Mouse (Mus musculus): Measurements from ENCODE around the gene Ezr. TPM values are rescaled to one million over a fixed set of nuclear protein-coding genes. Genes with fewer than 3 reads are reported as not detected.
"Not testable (repeated sequence)": the region's sequence is repeated elsewhere in the genome, so short reads cannot be mapped to it uniquely, and the experiment has no call there.

Ezr gene
- total and polyA plus RNA-seq, 3 experiments = 56.8 to 315 (median 99.9) TPM

GRCm38 (mm10) chr17:6731132-6731531 is 51.5 kb downstream of the Ezr start:
- Histone ChIP-seq H3K36me3 (replicated peaks) (peaks cover under 1% of the 10 kb centered on the region), H3K9me3 (replicated peaks) (no peaks in the 10 kb centered on the region), H3K4me1 (ENCODE audit: insufficient read depth, low read depth, low read length) (peaks cover 15% of the 10 kb centered on the region), H3K27me3 (ENCODE audit: insufficient read depth, low read length) (peaks cover 11% of the 10 kb centered on the region; the same call in 1 of the 2 replicates), H3K4me3 (ENCODE audit: low read depth, low read length) (no peak overlapping the region)
- TF ChIP-seq CTCF (IDR thresholded peaks at IDR 0.05; ENCODE audit: low read depth, low read length) (no peak), TAL1 (conservative IDR thresholded peaks at IDR 0.05; ENCODE audit: low read depth, low read length) (no peak), GATA2 (IDR thresholded peaks at IDR 0.05; ENCODE audit: borderline replicate concordance, low read depth, low read length) (no peak), POLR2AphosphoS5 (IDR thresholded peaks at IDR 0.05; ENCODE audit: insufficient replicate concordance, low read depth, low read length) (no peak), GATA1 (IDR thresholded peaks at IDR 0.05; ENCODE audit: borderline replicate concordance, low read length) (no peak)
- DNase-seq (ENCODE audit: low spot score) (no peak), ATAC-seq (ENCODE audit: extremely low read depth, insufficient number of reproducible peaks, low FRiP score, poor library complexity, severe bottlenecking) (no peak)

DNA sequence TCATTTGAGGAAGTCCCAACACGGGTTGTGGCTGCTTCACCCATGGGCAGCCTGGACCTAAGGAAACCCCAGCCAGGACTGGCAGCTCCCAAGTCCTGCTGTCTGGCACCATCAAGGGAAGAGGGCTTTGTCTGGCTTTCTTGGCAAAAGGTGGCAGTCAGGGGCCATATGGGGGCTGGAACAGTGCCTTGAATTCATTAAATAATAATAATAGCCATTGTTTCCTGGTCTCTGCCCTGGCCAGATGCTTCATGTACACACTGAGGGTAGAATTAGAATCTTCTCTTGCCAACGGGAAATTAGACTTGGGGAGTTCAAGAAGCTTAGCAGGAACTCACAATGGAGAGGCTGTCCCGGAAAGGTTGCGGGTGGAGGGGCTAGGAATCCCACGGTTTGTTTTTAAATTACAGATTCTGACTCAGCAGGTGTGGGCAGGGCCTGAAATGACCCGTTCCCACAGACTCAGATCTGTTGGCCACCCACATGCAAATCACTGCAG is 53.3 kb downstream of the Ezr start:
- Histone ChIP-seq H3K4me1 (ENCODE audit: insufficient read depth, low read depth, low read length) (peaks cover 15% of the 10 kb centered on the region), H3K9me3 (replicated peaks) (no peaks in the 10 kb centered on the region), H3K4me3 (ENCODE audit: low read depth, low read length) (no peak overlapping the region), H3K36me3 (replicated peaks) (no peaks in the 10 kb centered on the region), H3K27me3 (ENCODE audit: insufficient read depth, low read length) (peaks cover 11% of the 10 kb centered on the region; the same call in 1 of the 2 replicates)
- ATAC-seq (ENCODE audit: extremely low read depth, insufficient number of reproducible peaks, low FRiP score, poor library complexity, severe bottlenecking) (no peak), DNase-seq (ENCODE audit: low spot score) (no peak)
- TF ChIP-seq GATA1 (IDR thresholded peaks at IDR 0.05; ENCODE audit: borderline replicate concordance, low read length) (no peak), POLR2AphosphoS5 (IDR thresholded peaks at IDR 0.05; ENCODE audit: insufficient replicate concordance, low read depth, low read length) (no peak), TAL1 (conservative IDR thresholded peaks at IDR 0.05; ENCODE audit: low read depth, low read length) (no peak), CTCF (IDR thresholded peaks at IDR 0.05; ENCODE audit: low read depth, low read length) (no peak), GATA2 (IDR thresholded peaks at IDR 0.05; ENCODE audit: borderline replicate concordance, low read depth, low read length) (no peak)

- H3K27me3 ChIP-seq (ENCODE audit: insufficient read depth, low read length) = peaks cover 6% of the 10 kb centered on the region; the same call in 1 of the 2 replicates
- no peak overlapping the region for H3K4me3 ChIP-seq (ENCODE audit: low read depth, low read length)
- DNase-seq (ENCODE audit: low spot score) (no peak), ATAC-seq (ENCODE audit: extremely low read depth, insufficient number of reproducible peaks, low FRiP score, poor library complexity, severe bottlenecking) (no peak)
- H3K36me3 ChIP-seq (replicated peaks) = no peaks in the 10 kb centered on the region
- no peak for TF ChIP-seq POLR2AphosphoS5 (IDR thresholded peaks at IDR 0.05; ENCODE audit: insufficient replicate concordance, low read depth, low read length)
- no peak for TF ChIP-seq GATA2 (IDR thresholded peaks at IDR 0.05; ENCODE audit: borderline replicate concordance, low read depth, low read length)
- TF ChIP-seq CTCF (IDR thresholded peaks at IDR 0.05; ENCODE audit: low read depth, low read length) = no peak
- no peak for TF ChIP-seq TAL1 (conservative IDR thresholded peaks at IDR 0.05; ENCODE audit: low read depth, low read length)
- no peak for TF ChIP-seq GATA1 (IDR thresholded peaks at IDR 0.05; ENCODE audit: borderline replicate concordance, low read length)
- H3K4me1 ChIP-seq (ENCODE audit: insufficient read depth, low read depth, low read length) = peaks cover 15% of the 10 kb centered on the region
- H3K9me3 ChIP-seq (replicated peaks) = no peaks in the 10 kb centered on the region
These were observed 54.5 kb downstream of the Ezr start for GRCm38 (mm10) chr17:6727996-6728610.

GRCm38 (mm10) chr17:6713944-6714343 is 68.6 kb downstream of the Ezr start:
- DNase-seq (ENCODE audit: low spot score); H3K36me3 ChIP-seq (replicated peaks); H3K4me1 ChIP-seq (ENCODE audit: insufficient read depth, low read depth, low read length); H3K9me3 ChIP-seq (replicated peaks); H3K4me3 ChIP-seq (ENCODE audit: low read depth, low read length); ATAC-seq (ENCODE audit: extremely low read depth, insufficient number of reproducible peaks, low FRiP score, poor library complexity, severe bottlenecking); H3K27me3 ChIP-seq (ENCODE audit: insufficient read depth, low read length): not testable (repeated sequence)

GRCm38 (mm10) chr17:6713483-6713882 is 69.1 kb downstream of the Ezr start:
- not testable (repeated sequence) for H3K4me1 ChIP-seq (ENCODE audit: insufficient read depth, low read depth, low read length); DNase-seq (ENCODE audit: low spot score); H3K36me3 ChIP-seq (replicated peaks); ATAC-seq (ENCODE audit: extremely low read depth, insufficient number of reproducible peaks, low FRiP score, poor library complexity, severe bottlenecking); H3K9me3 ChIP-seq (replicated peaks); H3K27me3 ChIP-seq (ENCODE audit: insufficient read depth, low read length); H3K4me3 ChIP-seq (ENCODE audit: low read depth, low read length)

GRCm38 (mm10) chr17:6708194-6708593 is 74.4 kb downstream of the Ezr start:
- not testable (repeated sequence) for H3K9me3 ChIP-seq (replicated peaks); H3K36me3 ChIP-seq (replicated peaks); H3K4me3 ChIP-seq (ENCODE audit: low read depth, low read length); H3K4me1 ChIP-seq (ENCODE audit: insufficient read depth, low read depth, low read length); H3K27me3 ChIP-seq (ENCODE audit: insufficient read depth, low read length); DNase-seq (ENCODE audit: low spot score)
- peak; percentile 67; the same call in 1 of the 2 replicates for ATAC-seq (ENCODE audit: extremely low read depth, insufficient number of reproducible peaks, low FRiP score, poor library complexity, severe bottlenecking)

DNA sequence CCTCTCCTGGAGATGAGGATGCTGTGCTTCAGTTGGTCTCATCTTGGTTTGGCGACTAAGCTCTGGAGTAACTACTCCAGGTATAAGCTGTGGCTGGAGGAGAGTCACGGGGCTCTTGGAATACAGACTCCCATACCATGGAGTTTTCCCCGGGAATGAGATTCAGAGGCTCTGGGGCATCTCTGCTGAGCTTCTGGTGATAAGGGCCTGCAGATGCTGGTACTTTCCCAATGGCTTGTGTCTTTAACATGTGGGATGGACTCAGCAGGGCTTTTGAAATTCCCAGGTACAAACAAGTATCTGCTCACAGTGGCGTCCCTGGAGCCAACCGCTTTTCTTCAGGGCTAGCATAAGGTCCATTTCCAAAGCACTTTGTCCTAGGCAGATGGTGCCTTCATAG is 75.2 kb downstream of the Ezr start:
- not testable (repeated sequence) for H3K36me3 ChIP-seq (replicated peaks); H3K4me3 ChIP-seq (ENCODE audit: low read depth, low read length); ATAC-seq (ENCODE audit: extremely low read depth, insufficient number of reproducible peaks, low FRiP score, poor library complexity, severe bottlenecking); DNase-seq (ENCODE audit: low spot score); H3K9me3 ChIP-seq (replicated peaks); H3K4me1 ChIP-seq (ENCODE audit: insufficient read depth, low read depth, low read length); H3K27me3 ChIP-seq (ENCODE audit: insufficient read depth, low read length)

- not testable (repeated sequence) for H3K9me3 ChIP-seq (replicated peaks); ATAC-seq (ENCODE audit: extremely low read depth, insufficient number of reproducible peaks, low FRiP score, poor library complexity, severe bottlenecking); DNase-seq (ENCODE audit: low spot score); H3K4me1 ChIP-seq (ENCODE audit: insufficient read depth, low read depth, low read length); H3K27me3 ChIP-seq (ENCODE audit: insufficient read depth, low read length); H3K4me3 ChIP-seq (ENCODE audit: low read depth, low read length); H3K36me3 ChIP-seq (replicated peaks)
These were observed 76.1 kb downstream of the Ezr start for GRCm38 (mm10) chr17:6706448-6706847.

DNA sequence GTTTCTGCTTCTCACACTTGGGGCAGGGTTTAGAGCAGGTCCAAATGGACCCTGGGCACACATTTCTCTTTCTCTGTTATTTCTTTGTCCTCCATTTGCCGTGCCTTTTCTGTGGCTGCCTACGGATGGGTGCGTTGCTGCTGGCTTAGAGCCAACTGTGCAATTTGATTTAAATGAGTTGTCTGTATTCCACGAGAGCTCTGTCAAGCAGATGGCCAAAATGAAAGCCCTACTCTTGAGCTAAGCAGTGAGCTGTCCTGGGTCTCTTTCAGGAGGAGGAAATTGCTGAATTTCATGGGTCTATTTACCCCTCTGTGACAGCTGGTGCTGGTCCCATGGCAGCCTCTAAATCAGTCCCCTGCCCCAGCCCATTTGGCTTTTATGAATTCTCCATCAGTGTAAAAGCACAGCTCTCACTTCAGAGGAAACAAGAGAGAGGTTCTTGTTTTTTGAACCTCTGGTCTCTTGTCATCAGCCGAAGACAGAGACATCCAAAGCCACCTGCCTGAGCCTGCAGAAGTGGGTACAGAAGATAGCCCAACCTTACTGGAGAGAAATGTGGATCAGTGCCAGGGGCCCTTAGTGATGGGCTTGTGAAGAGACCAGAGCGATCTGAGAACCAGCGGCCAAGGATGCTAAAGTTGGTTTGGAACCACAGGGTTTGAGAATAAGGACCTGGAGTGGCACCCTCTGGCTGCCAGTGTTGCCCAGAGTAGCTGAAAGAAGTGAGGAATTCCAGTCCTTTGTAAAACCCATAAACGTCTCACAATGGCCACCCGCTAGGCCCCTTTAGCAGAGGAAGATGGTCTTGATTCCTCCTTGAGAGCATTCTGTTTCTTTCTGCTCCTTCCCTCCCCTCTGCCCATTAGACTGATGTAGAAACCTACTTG is 79.0 kb downstream of the Ezr start:
- DNase-seq (ENCODE audit: low spot score); H3K4me1 ChIP-seq (ENCODE audit: insufficient read depth, low read depth, low read length); H3K4me3 ChIP-seq (ENCODE audit: low read depth, low read length); ATAC-seq (ENCODE audit: extremely low read depth, insufficient number of reproducible peaks, low FRiP score, poor library complexity, severe bottlenecking); H3K27me3 ChIP-seq (ENCODE audit: insufficient read depth, low read length); H3K36me3 ChIP-seq (replicated peaks); H3K9me3 ChIP-seq (replicated peaks): not testable (repeated sequence)
